Mouse (Mus musculus) limb, embryonic 12.5 days (tissue): ENCODE results near the gene Ttc39b. TPM values are rescaled to one million over a fixed set of nuclear protein-coding genes. Genes with fewer than 3 reads are reported as not detected.

Experiments used
- ATAC-seq: fragments of 200-750 bp; cut with Nextera tagmentation; 2 replicates; pipeline ENCODE4 v1.8.0; 2017; ENCODE audit warnings: low read depth, moderate TSS enrichment; ENCODE audit not compliant: insufficient number of reproducible peaks, insufficient read depth, low FRiP score, low TSS enrichment
- H3K27ac ChIP-seq: fragments of 300-500 bp; sonication (generic); 2 replicates; pipeline ENCODE4 v1.5.1; 2016; ENCODE audit warnings: mild to moderate bottlenecking, moderate library complexity
- H3K27me3 ChIP-seq: fragments of 300-500 bp; sonication (generic); 2 replicates; pipeline ENCODE4 v1.6.1; 2016; ENCODE audit warnings: mild to moderate bottlenecking, moderate library complexity
- H3K36me3 ChIP-seq: fragments of 300-500 bp; sonication (generic); 2 replicates; pipeline ENCODE4 v1.6.1; 2016; ENCODE audit warnings: mild to moderate bottlenecking, moderate library complexity
- H3K4me1 ChIP-seq: fragments of 300-500 bp; sonication (generic); replicated peaks from 2 replicates; pipeline ENCODE4 v1.6.1; 2016
- H3K4me2 ChIP-seq: fragments of 300-500 bp; sonication (generic); 2 replicates; pipeline ENCODE4 v1.6.1; 2016; ENCODE audit warnings: mild to moderate bottlenecking, moderate library complexity
- H3K4me3 ChIP-seq: fragments of 300-500 bp; sonication (generic); replicated peaks from 2 replicates; pipeline ENCODE4 v1.5.1; 2016; ENCODE audit warnings: mild to moderate bottlenecking
- H3K9ac ChIP-seq: fragments of 300-500 bp; sonication (generic); replicated peaks from 2 replicates; pipeline ENCODE4 v1.6.1; 2016; ENCODE audit warnings: mild to moderate bottlenecking, moderate library complexity
- H3K9me3 ChIP-seq: fragments of 300-500 bp; sonication (generic); 2 replicates; pipeline ENCODE4 v1.6.1; 2016; ENCODE audit warnings: mild to moderate bottlenecking, moderate library complexity
- WGBS: fragments of 180-500 bp; shearing (Covaris S2); methylation state at CpG from one replicate; pipeline ENCODE4 v1.1.7; 2016; 5-methylcytosine and 5-hydroxymethylcytosine counted together
- polyA plus RNA-seq: library from polyadenylated mRNA; unstranded; fragments of >200 nt; fragmentation: Nextera tagmentation; extraction: Ambion mirVana; gene quantifications from 2 replicates; pipeline ENCODE4 v1.2.1, GENCODE M21; 2016

Ttc39b gene
- polyA plus RNA-seq, 1 experiment from 2014 or later: 2.0 TPM

GRCm38 (mm10) chr4:83270481-83270880 lies 53.6 kb downstream of the Ttc39b start:
- Histone ChIP-seq H3K4me1 (peaks cover 15% of the 10 kb centered on the region), H3K27ac (no peak overlapping the region), H3K4me3 (no peak overlapping the region), H3K36me3 (no peaks in the 10 kb centered on the region), H3K27me3 (no peaks in the 10 kb centered on the region), H3K9ac (no peak overlapping the region), H3K4me2 (no peak overlapping the region), H3K9me3 (no peaks in the 10 kb centered on the region)
- ATAC-seq: no peak
- 94% methylated on average over 8 of the region's 8 CpGs for WGBS

GRCm38 (mm10) chr4:83269614-83270013 lies 54.4 kb downstream of the Ttc39b start:
- ATAC-seq: no peak
- 71% methylated on average over 6 of the region's 6 CpGs for whole genome bisulfite sequencing

GRCm38 (mm10) chr4:83265926-83266692 lies 57.9 kb downstream of the Ttc39b start:
- Histone ChIP-seq H3K36me3 (no peaks in the 10 kb centered on the region), H3K9ac (no peak overlapping the region), H3K9me3 (no peaks in the 10 kb centered on the region), H3K4me1 (peaks cover 10% of the 10 kb centered on the region; the same call in 1 of the 2 replicates), H3K4me2 (no peak overlapping the region), H3K27me3 (no peaks in the 10 kb centered on the region), H3K27ac (no peak overlapping the region), H3K4me3 (no peak overlapping the region)
- no peak for ATAC-seq
- 75% methylated on average over 14 of the region's 14 CpGs for WGBS

More at GRCm38 (mm10) chr4:83269614-83270013, 54.4 kb downstream of the Ttc39b start:
- no peak overlapping the region for H3K4me2 ChIP-seq
- no peaks in the 10 kb centered on the region for H3K36me3 ChIP-seq
- H3K27me3 ChIP-seq: no peaks in the 10 kb centered on the region
- H3K9ac ChIP-seq: no peak overlapping the region
- H3K27ac ChIP-seq: no peak overlapping the region
- H3K4me1 ChIP-seq: peaks cover 15% of the 10 kb centered on the region
- H3K9me3 ChIP-seq: no peaks in the 10 kb centered on the region
- H3K4me3 ChIP-seq: no peak overlapping the region

GRCm38 (mm10) chr4:83264832-83265231 lies 59.2 kb downstream of the Ttc39b start:
- no peak; the same call in 1 of the 2 replicates for ATAC-seq
- Histone ChIP-seq H3K27me3 (no peaks in the 10 kb centered on the region), H3K4me3 (no peak overlapping the region), H3K9me3 (no peaks in the 10 kb centered on the region), H3K9ac (no peak overlapping the region), H3K4me2 (no peak overlapping the region), H3K4me1 (peaks cover 10% of the 10 kb centered on the region; the same call in 1 of the 2 replicates), H3K36me3 (no peaks in the 10 kb centered on the region), H3K27ac (no peak overlapping the region)
- 92% methylated on average over 2 of the region's 2 CpGs for WGBS

- Histone ChIP-seq H3K27ac (no peak overlapping the region), H3K27me3 (no peaks in the 10 kb centered on the region), H3K9ac (no peak overlapping the region), H3K4me2 (no peak overlapping the region), H3K4me1 (0 out of 2 replicates have a peak, but pooled peaks cover 3% of the 10 kb centered on the region), H3K36me3 (no peaks in the 10 kb centered on the region), H3K9me3 (no peaks in the 10 kb centered on the region), H3K4me3 (no peak overlapping the region)
- no peak for ATAC-seq
- WGBS: 11% methylated on average over 2 of the region's 2 CpGs
Observed at GRCm38 (mm10) chr4:83261998-83262397, 62.1 kb downstream of the Ttc39b start.

GRCm38 (mm10) chr4:83259690-83260089 lies 64.4 kb downstream of the Ttc39b start:
- 79% methylated on average over 4 of the region's 4 CpGs for WGBS
- no peak overlapping the region for H3K4me2 ChIP-seq
- H3K9me3 ChIP-seq: no peaks in the 10 kb centered on the region
- no peaks in the 10 kb centered on the region for H3K36me3 ChIP-seq
- H3K4me3 ChIP-seq: no peak overlapping the region
- 0 out of 2 replicates have a peak, but pooled peaks cover 5% of the 10 kb centered on the region for H3K4me1 ChIP-seq
- H3K27me3 ChIP-seq: no peaks in the 10 kb centered on the region
- ATAC-seq: no peak
- no peak overlapping the region for H3K27ac ChIP-seq
- no peak overlapping the region for H3K9ac ChIP-seq

GRCm38 (mm10) chr4:83258273-83258672 lies 65.8 kb downstream of the Ttc39b start:
- H3K9ac ChIP-seq: no peak overlapping the region
- H3K27ac ChIP-seq: no peak overlapping the region
- H3K4me1 ChIP-seq: 0 out of 2 replicates have a peak, but pooled peaks cover 5% of the 10 kb centered on the region
- no peak overlapping the region for H3K4me2 ChIP-seq
- no peak for ATAC-seq
- H3K36me3 ChIP-seq: no peaks in the 10 kb centered on the region
- no peak overlapping the region for H3K4me3 ChIP-seq
- WGBS: 88% methylated on average over 3 of the region's 3 CpGs
- no peaks in the 10 kb centered on the region for H3K27me3 ChIP-seq
- H3K9me3 ChIP-seq: no peaks in the 10 kb centered on the region

- H3K4me3 ChIP-seq: no peak overlapping the region
- no peak overlapping the region for H3K9ac ChIP-seq
- H3K27ac ChIP-seq: no peak overlapping the region
- no peaks in the 10 kb centered on the region for H3K27me3 ChIP-seq
- 68% methylated on average over 17 of the region's 17 CpGs for WGBS
- H3K4me1 ChIP-seq: 0 out of 2 replicates have a peak, but pooled peaks cover 5% of the 10 kb centered on the region
- ATAC-seq: no peak
- H3K9me3 ChIP-seq: no peaks in the 10 kb centered on the region
- no peak overlapping the region for H3K4me2 ChIP-seq
- no peaks in the 10 kb centered on the region for H3K36me3 ChIP-seq
Observed at GRCm38 (mm10) chr4:83257279-83258260, 66.5 kb downstream of the Ttc39b start.

- Histone ChIP-seq H3K27me3 (no peaks in the 10 kb centered on the region), H3K36me3 (no peaks in the 10 kb centered on the region), H3K4me3 (no peak overlapping the region), H3K4me2 (no peak overlapping the region), H3K27ac (no peak overlapping the region), H3K4me1 (0 out of 2 replicates have a peak, but pooled peaks cover 5% of the 10 kb centered on the region), H3K9ac (no peak overlapping the region), H3K9me3 (no peaks in the 10 kb centered on the region)
- no peak for ATAC-seq
- WGBS: 93% methylated on average over 11 of the region's 11 CpGs
Observed at GRCm38 (mm10) chr4:83256779-83257178, 67.3 kb downstream of the Ttc39b start.

- Histone ChIP-seq H3K9ac (no peak overlapping the region), H3K27ac (no peak overlapping the region), H3K4me2 (no peak overlapping the region), H3K9me3 (no peaks in the 10 kb centered on the region), H3K4me1 (0 out of 2 replicates have a peak, but pooled peaks cover 5% of the 10 kb centered on the region), H3K4me3 (no peak overlapping the region), H3K27me3 (no peaks in the 10 kb centered on the region), H3K36me3 (no peaks in the 10 kb centered on the region)
- ATAC-seq: no peak
- 91% methylated on average over 10 of the region's 10 CpGs for WGBS
Observed at GRCm38 (mm10) chr4:83254941-83255340, 69.1 kb downstream of the Ttc39b start.

GRCm38 (mm10) chr4:83253679-83254078 lies 70.4 kb downstream of the Ttc39b start:
- Histone ChIP-seq H3K36me3 (no peaks in the 10 kb centered on the region), H3K4me2 (no peak overlapping the region), H3K4me3 (no peak overlapping the region), H3K27me3 (no peaks in the 10 kb centered on the region), H3K27ac (no peak overlapping the region), H3K9me3 (no peaks in the 10 kb centered on the region), H3K4me1 (0 out of 2 replicates have a peak, but pooled peaks cover 5% of the 10 kb centered on the region), H3K9ac (no peak overlapping the region)
- ATAC-seq: no peak
- 91% methylated on average over 6 of the region's 6 CpGs for WGBS
